Mouse (Mus musculus) stomach, postnatal 0 days (tissue): ENCODE data around the gene Pxylp1. TPM values are rescaled to one million over a fixed set of nuclear protein-coding genes. Genes with fewer than 3 reads are reported as not detected.

Experiments
- ATAC-seq: fragments of 200-750 bp; cut with Nextera tagmentation; 2 replicates; pipeline ENCODE4 v1.8.0; 2017; ENCODE audit not compliant: low FRiP score, low TSS enrichment
- DNase-seq: peaks from one replicate; pipeline ENCODE4 v3.0.0-alpha.2; 2016; ENCODE audit warnings: low spot score
- H3K27ac ChIP-seq: fragments of 300-500 bp; sonication (generic); replicated peaks from 2 replicates; pipeline ENCODE4 v1.5.1; 2014; ENCODE audit warnings: mild to moderate bottlenecking, control low read depth
- H3K27me3 ChIP-seq: fragments of 300-500 bp; sonication (generic); 2 replicates; pipeline ENCODE4 v1.6.1; 2014; ENCODE audit warnings: low read length; ENCODE audit not compliant: control insufficient read depth, insufficient read depth
- H3K36me3 ChIP-seq: fragments of 300-500 bp; sonication (generic); 2 replicates; pipeline ENCODE4 v1.6.1; 2014; ENCODE audit warnings: low read length, mixed read lengths; ENCODE audit not compliant: control insufficient read depth, insufficient read depth
- H3K4me1 ChIP-seq: fragments of 300-500 bp; sonication (generic); replicated peaks from 2 replicates; pipeline ENCODE4 v1.6.1; 2014; ENCODE audit warnings: antibody characterized with exemption; ENCODE audit not compliant: control insufficient read depth, insufficient read depth
- H3K4me2 ChIP-seq: fragments of 300-500 bp; sonication (generic); replicated peaks from 2 replicates; pipeline ENCODE4 v1.6.1; 2014; ENCODE audit warnings: low read depth, mild to moderate bottlenecking, control low read depth, moderate library complexity
- H3K4me3 ChIP-seq: fragments of 300-500 bp; sonication (generic); 2 replicates; pipeline ENCODE4 v1.5.1; 2014; ENCODE audit warnings: low read depth, low read length, control low read depth
- H3K9ac ChIP-seq: fragments of 300-500 bp; sonication (generic); 2 replicates; pipeline ENCODE4 v1.6.1; 2014; ENCODE audit warnings: mild to moderate bottlenecking, low read length, control low read depth, mixed read lengths
- H3K9me3 ChIP-seq: fragments of 300-500 bp; sonication (generic); 2 replicates; pipeline ENCODE4 v1.6.1; 2016; ENCODE audit warnings: low read length; ENCODE audit not compliant: control insufficient read depth
- CTCF ChIP-seq: IDR thresholded peaks from 2 replicates; pipeline ENCODE4 v1.5.1; 2016; ENCODE audit warnings: antibody characterized with exemption, low read depth, mild to moderate bottlenecking, moderate library complexity
- EP300 ChIP-seq: optimal IDR thresholded peaks from 2 replicates; pipeline ENCODE3; 2016; ENCODE audit warnings: antibody characterized with exemption
- WGBS: fragments of 180-500 bp; shearing (Covaris S2); extraction: QIAGEN DNeasy Blood & Tissue Kit; methylation state at CpG from one replicate; pipeline ENCODE4 v1.1.7; 2014; 5-methylcytosine and 5-hydroxymethylcytosine counted together
- polyA plus RNA-seq: library from polyadenylated mRNA; unstranded; fragments of >200 nt; fragmentation: Nextera tagmentation; extraction: Ambion mirVana; gene quantifications from 2 replicates; pipeline ENCODE4 v1.2.1, GENCODE M21; 2015

The Pxylp1 gene
- polyA plus RNA-seq, 1 experiment from 2014 or later, result 19.1 TPM

DNA sequence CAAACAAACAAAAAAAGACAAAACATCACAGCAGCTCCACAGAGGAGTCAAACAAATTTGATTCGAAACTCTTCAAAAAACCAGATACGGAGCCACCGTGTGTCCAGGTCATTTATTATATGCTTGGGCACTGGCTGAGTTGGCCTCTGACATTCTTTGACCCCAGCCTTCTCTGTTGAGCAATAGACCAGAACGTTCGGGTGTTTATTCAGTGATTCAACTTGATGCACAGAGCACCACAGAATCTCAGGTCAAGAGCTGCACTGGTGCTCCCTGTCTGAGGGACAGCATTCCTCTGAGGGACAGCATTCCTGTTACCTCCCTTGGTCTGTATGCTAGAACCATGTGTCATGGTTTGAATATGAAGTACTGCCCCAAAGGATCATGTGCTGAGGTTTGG, 1.1 kb upstream of the Pxylp1 start:
- Histone ChIP-seq H3K27ac (no peak overlapping the region), H3K4me1 (no peaks in the 10 kb centered on the region), H3K27me3 (no peaks in the 10 kb centered on the region), H3K4me2 (no peak overlapping the region), H3K9ac (no peak overlapping the region), H3K9me3 (no peaks in the 10 kb centered on the region), H3K4me3 (no peak overlapping the region), H3K36me3 (no peaks in the 10 kb centered on the region)
- WGBS, result 55% methylated on average over 5 of the region's 5 CpGs
- TF ChIP-seq CTCF, result no peak
- no peak for TF ChIP-seq EP300
- DNase-seq (no peak), ATAC-seq (no peak)

DNA sequence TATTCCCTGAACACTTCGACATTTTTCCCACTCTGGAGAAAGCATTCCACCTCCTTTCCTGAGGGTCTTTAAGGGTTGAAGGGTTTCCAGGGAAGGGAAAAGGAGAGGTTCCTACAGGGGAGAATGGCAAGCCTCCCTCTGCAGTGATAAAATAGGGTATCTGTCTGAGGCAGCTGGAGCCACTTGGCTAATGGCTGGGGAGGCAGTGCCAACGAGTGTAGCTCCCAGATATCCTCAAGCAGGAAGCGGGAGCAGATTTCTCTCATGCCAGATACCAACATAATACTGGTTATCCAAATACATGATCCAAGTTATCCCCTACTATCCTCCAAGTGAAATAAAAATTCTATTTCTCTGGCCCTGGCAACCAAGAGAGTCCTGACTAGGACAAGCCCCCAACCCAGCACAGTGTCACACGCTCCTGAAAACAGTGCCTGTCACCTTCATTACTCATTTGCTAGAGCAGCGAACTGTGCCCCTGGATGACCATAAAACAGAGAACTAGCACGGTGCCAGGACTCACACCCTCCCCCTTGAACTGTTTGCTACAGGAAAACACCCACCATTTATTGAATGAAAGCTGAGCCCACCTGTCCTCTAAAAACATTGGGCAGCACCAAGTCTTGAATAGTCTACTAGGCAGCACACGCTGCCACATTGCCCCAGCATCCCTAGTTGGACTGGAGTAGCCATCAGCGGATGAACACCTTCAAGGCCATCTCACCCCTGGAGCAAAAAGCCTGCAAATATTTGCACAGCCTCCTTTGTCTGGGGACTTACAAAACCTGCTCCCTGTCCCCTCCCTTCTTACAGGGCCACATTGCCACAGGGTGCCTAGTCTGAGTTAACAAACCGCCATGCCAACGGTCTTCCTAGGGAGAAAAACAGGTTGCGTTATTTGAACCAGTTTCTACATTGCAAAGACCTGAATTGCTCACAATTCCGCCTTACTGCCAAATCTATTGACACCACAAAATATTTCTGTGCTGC, 833 bp downstream of the Pxylp1 start:
- no peaks in the 10 kb centered on the region for H3K27me3 ChIP-seq
- no peak overlapping the region for H3K4me2 ChIP-seq
- H3K36me3 ChIP-seq, result no peaks in the 10 kb centered on the region
- no peak for TF ChIP-seq EP300
- no peak for TF ChIP-seq CTCF
- 61% methylated on average over 12 of the region's 12 CpGs for WGBS
- H3K4me1 ChIP-seq, result no peaks in the 10 kb centered on the region
- no peak overlapping the region for H3K27ac ChIP-seq
- no peak for ATAC-seq
- no peak overlapping the region for H3K9ac ChIP-seq
- no peak overlapping the region for H3K4me3 ChIP-seq
- peak; percentile 37 for DNase-seq
- no peaks in the 10 kb centered on the region for H3K9me3 ChIP-seq

DNA sequence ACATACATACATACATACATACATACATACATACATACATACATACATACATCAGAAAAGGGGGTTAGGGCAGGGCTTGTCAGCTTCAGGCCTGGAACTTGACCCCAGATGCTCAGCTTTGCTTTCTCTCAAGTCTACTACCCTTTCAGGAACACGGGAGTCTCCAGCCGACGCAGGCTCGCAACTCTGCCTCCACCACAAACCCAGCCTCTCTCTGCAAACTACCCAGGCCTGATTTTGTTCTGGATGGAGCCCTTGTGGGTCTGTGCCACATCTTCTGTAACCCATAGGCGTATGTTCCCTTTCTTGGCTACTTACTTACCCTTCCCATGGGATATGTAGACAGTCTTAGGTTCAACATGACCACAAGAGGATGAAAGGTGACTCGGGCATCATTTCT, 1.7 kb downstream of the Pxylp1 start:
- ATAC-seq, result no peak
- 90% methylated on average over 6 of the region's 6 CpGs for WGBS
- no peaks in the 10 kb centered on the region for H3K27me3 ChIP-seq
- no peak for TF ChIP-seq EP300
- no peak for TF ChIP-seq CTCF
- H3K4me1 ChIP-seq, result no peaks in the 10 kb centered on the region
- DNase-seq, result no peak
- H3K27ac ChIP-seq, result no peak overlapping the region
- no peaks in the 10 kb centered on the region for H3K36me3 ChIP-seq
- no peak overlapping the region for H3K9ac ChIP-seq
- no peaks in the 10 kb centered on the region for H3K9me3 ChIP-seq
- no peak overlapping the region for H3K4me3 ChIP-seq
- no peak overlapping the region for H3K4me2 ChIP-seq

DNA sequence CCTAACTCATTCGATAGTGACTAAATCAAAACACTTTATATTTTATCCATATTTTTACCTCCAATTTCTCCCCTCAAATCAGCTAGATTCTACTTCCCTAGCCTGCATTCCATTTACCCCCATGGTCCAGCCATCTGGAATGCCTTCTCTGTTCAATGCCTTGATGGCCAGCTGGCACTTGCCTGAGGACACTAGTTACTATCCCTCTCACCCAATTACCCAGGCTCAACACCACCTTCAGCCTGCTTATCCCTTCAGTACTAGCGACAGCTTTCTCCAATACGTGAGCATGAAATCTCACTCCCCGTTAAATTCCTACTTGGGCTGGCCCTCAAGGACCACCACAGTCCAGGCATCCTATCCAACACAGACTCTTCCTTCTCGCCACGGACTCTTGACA, 2.2 kb downstream of the Pxylp1 start:
- TF ChIP-seq CTCF (no peak), EP300 (no peak)
- H3K9ac ChIP-seq, result no peak overlapping the region
- no peaks in the 10 kb centered on the region for H3K4me1 ChIP-seq
- H3K27me3 ChIP-seq, result no peaks in the 10 kb centered on the region
- DNase-seq (no peak), ATAC-seq (no peak)
- no peaks in the 10 kb centered on the region for H3K36me3 ChIP-seq
- H3K4me3 ChIP-seq, result no peak overlapping the region
- H3K4me2 ChIP-seq, result no peak overlapping the region
- 94% methylated on average over 6 of the region's 6 CpGs for WGBS
- no peaks in the 10 kb centered on the region for H3K9me3 ChIP-seq
- no peak overlapping the region for H3K27ac ChIP-seq

DNA sequence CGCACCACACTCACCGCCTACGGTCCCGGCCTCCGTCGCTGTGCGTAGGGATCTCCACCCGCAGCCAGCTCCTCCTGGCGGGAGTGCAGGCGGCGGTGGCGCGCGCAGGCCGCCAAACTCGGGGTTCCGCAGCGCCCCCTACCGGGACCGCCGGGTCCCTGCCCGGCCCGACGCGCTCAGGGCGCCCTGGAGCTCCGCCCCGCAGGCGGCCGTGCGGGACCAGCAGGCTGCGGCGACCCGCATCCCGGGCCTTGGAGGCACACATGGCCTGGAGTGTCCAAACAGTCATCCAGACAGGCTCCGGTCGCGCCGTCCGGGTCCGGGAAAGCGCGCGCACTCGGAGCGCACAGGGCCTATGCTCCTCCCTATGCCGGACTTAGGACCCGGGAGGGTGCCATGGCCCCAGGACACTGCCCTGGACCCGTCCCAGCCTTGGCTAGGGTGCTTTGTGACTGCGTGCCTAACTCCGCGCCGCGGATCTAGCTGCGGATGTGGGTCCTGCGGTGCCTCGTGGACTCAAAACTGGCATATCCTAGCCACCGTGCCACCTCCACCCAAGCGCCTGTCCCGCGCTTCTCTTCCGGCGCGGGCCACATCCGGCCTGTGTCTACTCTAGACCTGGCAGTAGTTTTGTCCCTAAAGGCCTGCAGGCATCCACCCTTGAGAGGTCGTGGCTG, 3.0 kb downstream of the Pxylp1 start:
- ATAC-seq, result peak; percentile 90
- WGBS, result under 1% methylated on average over 64 of the region's 66 CpGs
- peak overlapping the region; percentile 56; the same call in 1 of the 2 replicates for H3K27ac ChIP-seq

More for the DNA sequence above, 3.0 kb downstream of the Pxylp1 start:
- H3K4me2 ChIP-seq, result peak overlapping the region; percentile 97
- TF ChIP-seq CTCF, result peak; percentile 78
- TF ChIP-seq EP300, result no peak
- peak overlapping the region; percentile 87 for H3K9ac ChIP-seq
- H3K27me3 ChIP-seq, result no peaks in the 10 kb centered on the region
- H3K4me1 ChIP-seq, result no peaks in the 10 kb centered on the region
- no peaks in the 10 kb centered on the region for H3K9me3 ChIP-seq
- no peaks in the 10 kb centered on the region for H3K36me3 ChIP-seq
- DNase-seq, result peak; percentile 91
- peak overlapping the region; percentile 73 for H3K4me3 ChIP-seq
